Mouse (Mus musculus) c-Kit-positive CD71-positive TER-119-positive erythroid progenitor cells, embryonic 14.5 days (primary cell): ENCODE results near the gene Gigyf1.
A peak's percentile ranks its signal among the peaks of the same experiment; 100 is the strongest.

ENCODE experiments used
- DNase-seq: peaks from one replicate; pipeline ENCODE4 v3.0.0-alpha.2; 2013; ENCODE audit warnings: low spot score

The Gigyf1 gene

GRCm38 (mm10) chr5:137534762-137535161 lies 16.4 kb downstream of the Gigyf1 start:
- DNase-seq: no peak

GRCm38 (mm10) chr5:137535318-137535717 lies 17.0 kb downstream of the Gigyf1 start:
- no peak for DNase-seq

- no peak for DNase-seq
These were observed 19.1 kb downstream of the Gigyf1 start for GRCm38 (mm10) chr5:137537461-137537860.

GRCm38 (mm10) chr5:137539291-137539801 lies 21.0 kb downstream of the Gigyf1 start:
- no peak for DNase-seq

- DNase-seq: no peak
These were observed 22.6 kb downstream of the Gigyf1 start for GRCm38 (mm10) chr5:137540991-137541390.

- DNase-seq: no peak
These were observed 23.6 kb downstream of the Gigyf1 start for GRCm38 (mm10) chr5:137541768-137542540.

GRCm38 (mm10) chr5:137544926-137545325 lies 26.6 kb downstream of the Gigyf1 start:
- DNase-seq: no peak

GRCm38 (mm10) chr5:137545596-137545995 lies 27.2 kb downstream of the Gigyf1 start:
- no peak for DNase-seq

GRCm38 (mm10) chr5:137549840-137550239 lies 31.5 kb downstream of the Gigyf1 start:
- no peak for DNase-seq

GRCm38 (mm10) chr5:137551119-137551518 lies 32.8 kb downstream of the Gigyf1 start:
- DNase-seq: no peak

- no peak for DNase-seq
These were observed 34.7 kb downstream of the Gigyf1 start for GRCm38 (mm10) chr5:137553000-137553399.

- DNase-seq: peak; percentile 39
These were observed 35.1 kb downstream of the Gigyf1 start, which contains the start of gene Actl6b for GRCm38 (mm10) chr5:137553411-137553837. Actl6b (plus strand) TSS chr5:137553517.

- no peak for DNase-seq
These were observed 35.5 kb downstream of the Gigyf1 start for GRCm38 (mm10) chr5:137553898-137554297.

GRCm38 (mm10) chr5:137561556-137561955 lies 43.2 kb downstream of the Gigyf1 start:
- no peak for DNase-seq

GRCm38 (mm10) chr5:137562965-137563364 lies 44.6 kb downstream of the Gigyf1 start:
- no peak for DNase-seq

GRCm38 (mm10) chr5:137565744-137566143 lies 47.4 kb downstream of the Gigyf1 start:
- no peak for DNase-seq

- no peak for DNase-seq
These were observed 48.1 kb downstream of the Gigyf1 start for GRCm38 (mm10) chr5:137566416-137566815.

GRCm38 (mm10) chr5:137568223-137568798 lies 50.0 kb downstream of the Gigyf1 start:
- no peak for DNase-seq

GRCm38 (mm10) chr5:137569031-137569430 lies 50.7 kb downstream of the Gigyf1 start:
- no peak for DNase-seq

- DNase-seq: peak; percentile 89
These were observed 51.3 kb downstream of the Gigyf1 start, which contains the start of gene Tfr2 for GRCm38 (mm10) chr5:137569665-137570064. Tfr2 (plus strand) TSS chr5:137569840.

GRCm38 (mm10) chr5:137570181-137570580 lies 51.8 kb downstream of the Gigyf1 start:
- DNase-seq: peak; percentile 41

GRCm38 (mm10) chr5:137570691-137571586 lies 52.6 kb downstream of the Gigyf1 start:
- peak; percentile 85 for DNase-seq
